Mouse (Mus musculus) kidney, postnatal 14 days (tissue): ENCODE measurements around the gene Aebp1.
A peak's percentile ranks its signal among the peaks of the same experiment; 100 is the strongest.

ENCODE experiments used
- DNase-seq: peaks from one replicate; pipeline ENCODE4 v3.0.0; 2022; ENCODE audit warnings: mixed read lengths

Aebp1 gene

GRCm38 (mm10) chr11:5897839-5898238 is 36.1 kb downstream of the Aebp1 start:
- DNase-seq: no peak

DNA sequence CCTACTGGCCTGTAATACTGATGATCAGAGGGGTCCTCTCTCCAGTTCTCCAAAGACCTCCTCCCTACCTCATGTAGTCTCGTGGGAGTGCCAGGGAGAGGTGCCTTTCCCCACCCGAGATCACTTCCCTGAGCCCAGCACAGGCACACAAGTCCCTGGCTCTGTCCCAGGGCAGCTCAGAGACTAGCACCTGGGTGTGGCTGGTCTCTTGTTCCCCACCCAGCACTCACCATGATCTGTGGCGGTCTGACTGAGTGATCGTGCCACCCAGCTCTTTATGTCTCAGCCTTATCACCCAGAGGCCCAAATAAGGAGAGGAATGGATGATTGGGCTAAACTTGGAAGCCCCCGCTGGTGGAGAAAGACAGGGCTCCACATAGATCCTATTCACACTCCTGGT is 36.8 kb downstream of the Aebp1 start, which contains the start of gene Myl7:
Myl7 (minus strand) TSS at position 252 of the 400 bp plus-strand sequence.
- DNase-seq: no peak

GRCm38 (mm10) chr11:5899286-5899685 is 37.5 kb downstream of the Aebp1 start:
- DNase-seq: no peak

GRCm38 (mm10) chr11:5901320-5901719 is 39.6 kb downstream of the Aebp1 start:
- DNase-seq: no peak

- peak; percentile 67 for DNase-seq
Observed at GRCm38 (mm10) chr11:5901950-5902349, 40.2 kb downstream of the Aebp1 start.

DNA sequence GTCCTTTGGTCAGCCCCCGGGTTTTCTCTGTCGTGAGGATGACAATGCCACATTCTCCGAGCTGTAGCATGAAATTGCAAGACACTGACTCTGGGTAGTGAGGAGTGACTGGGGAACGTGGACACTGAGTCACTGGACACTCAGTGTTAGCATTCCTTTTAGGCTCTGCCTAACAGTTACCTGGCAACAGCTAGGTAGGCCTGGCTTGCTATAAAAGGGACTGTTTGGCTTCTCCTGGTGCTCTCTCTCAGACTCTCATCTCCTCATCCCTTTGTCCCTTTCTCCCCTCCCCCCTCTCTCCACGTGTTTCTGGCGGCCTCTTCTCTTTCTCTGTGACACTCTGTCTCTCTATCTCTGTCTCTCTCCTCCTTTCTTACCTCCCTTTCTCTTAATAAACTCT is 40.6 kb downstream of the Aebp1 start:
- no peak for DNase-seq

GRCm38 (mm10) chr11:5903844-5904243 is 42.1 kb downstream of the Aebp1 start:
- no peak for DNase-seq

DNA sequence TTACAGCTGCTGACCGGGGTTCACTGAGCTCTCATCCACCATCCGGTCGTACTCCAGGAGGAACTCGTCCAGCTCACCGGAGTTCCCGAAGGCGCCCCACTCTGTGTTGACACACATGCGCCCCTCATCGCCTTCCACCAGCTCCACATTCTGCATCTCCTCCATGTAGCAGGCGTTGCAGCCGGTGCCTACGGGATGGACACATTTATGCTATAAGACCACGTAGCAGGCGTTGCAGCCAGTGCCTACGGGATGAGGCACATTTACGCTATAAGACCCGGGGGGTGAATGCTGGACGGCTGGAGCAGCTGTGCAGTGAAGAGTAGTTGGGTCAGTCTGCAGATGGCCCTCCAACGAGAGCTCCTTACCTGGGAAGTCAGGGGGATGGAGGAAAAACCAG is 42.6 kb downstream of the Aebp1 start:
- no peak for DNase-seq

DNA sequence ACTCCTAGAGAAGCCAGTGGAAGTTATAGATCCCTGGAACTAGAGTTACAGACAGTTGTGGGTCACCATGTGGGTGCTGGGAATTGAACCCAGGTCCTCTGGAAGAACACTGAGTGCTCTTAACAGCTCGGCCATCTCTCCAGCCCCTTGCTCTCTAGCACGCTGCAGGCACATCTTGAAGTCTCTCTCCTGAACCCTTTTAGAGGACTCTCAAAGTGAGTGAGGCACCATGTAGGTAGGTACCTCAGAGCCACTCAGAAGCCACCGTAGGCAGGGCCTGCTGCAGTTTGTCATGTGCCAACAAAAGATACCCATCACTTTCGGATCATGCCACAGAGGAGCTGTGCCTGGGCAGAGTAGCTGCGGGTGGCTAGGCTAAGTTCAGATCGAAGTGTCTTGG is 43.1 kb downstream of the Aebp1 start:
- DNase-seq: no peak

DNA sequence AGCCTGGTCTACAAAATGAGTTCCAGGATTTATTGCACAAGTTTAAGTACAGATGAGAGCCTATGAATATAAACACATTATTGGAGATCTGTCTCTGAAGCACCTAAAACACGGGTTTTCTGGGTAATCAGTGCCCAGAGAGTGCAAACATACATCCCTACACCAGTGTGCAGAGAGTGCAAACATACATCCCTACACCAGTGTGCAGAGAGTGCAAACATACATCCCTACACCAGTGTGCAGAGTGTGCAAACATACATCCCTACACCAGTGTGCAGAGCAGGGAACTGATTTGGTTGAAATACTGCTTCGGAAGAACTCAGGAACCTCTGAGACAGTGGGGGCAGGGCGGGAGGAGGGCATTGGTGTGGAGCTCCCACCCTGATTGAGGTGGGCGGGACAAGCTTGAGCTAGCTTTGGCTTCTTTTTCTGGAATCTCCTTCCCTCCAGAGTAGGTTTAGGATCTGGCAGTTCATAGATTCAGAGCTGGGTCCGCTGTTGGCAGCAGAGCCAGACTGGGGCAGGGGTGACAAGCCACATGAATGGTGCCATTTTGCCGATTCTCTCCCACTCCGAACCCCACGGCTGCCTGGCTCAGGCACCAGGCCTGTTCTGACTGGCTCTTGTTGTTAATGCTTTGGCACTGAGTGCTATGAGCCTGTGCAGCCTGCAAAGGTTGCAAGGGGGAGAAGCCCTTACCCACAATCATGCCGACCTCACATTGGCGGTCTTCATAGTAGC is 44.2 kb downstream of the Aebp1 start:
- no peak for DNase-seq

- DNase-seq: no peak
Observed at GRCm38 (mm10) chr11:5907096-5907495, 45.3 kb downstream of the Aebp1 start.

- no peak for DNase-seq
Observed at GRCm38 (mm10) chr11:5908642-5909041, 46.9 kb downstream of the Aebp1 start.

DNA sequence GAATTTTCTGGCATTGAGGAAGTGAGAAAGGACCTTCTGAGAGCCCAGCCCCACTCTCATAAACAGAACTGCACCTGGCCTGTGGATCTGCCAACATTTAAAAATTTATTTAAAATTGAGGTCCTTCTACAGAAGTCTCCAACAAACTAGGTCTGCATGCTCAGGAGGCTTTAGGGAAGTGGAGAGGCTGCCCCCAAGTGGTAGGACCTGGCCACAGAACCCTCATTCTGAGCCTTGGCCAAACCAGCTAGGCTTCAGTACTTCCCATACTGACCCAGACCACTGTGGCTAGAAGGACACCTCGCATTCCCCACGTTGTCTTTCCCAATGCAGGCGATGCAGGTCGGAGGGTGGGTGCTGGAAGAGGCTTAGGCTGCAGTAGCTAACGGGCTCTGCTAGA is 50.9 kb downstream of the Aebp1 start:
- peak; percentile 63 for DNase-seq

DNA sequence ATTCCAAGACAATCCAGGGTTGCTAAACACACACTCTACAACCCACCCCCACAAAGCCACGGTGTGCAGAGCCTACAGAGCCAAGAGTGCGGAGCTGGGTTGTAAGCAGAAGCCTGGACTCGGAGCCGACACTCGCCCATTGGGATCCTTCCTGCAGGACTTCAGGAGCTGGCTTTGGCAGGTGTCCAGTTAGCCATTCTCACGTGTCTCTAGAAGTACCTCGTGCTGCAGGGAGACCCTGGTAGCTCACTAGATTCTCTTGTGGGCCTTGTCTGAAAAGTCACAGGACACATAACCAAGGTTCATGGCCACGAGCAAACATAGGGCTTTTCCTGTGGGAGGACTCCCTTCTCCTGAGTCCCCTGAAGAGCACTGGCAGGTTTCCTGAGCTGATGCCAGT is 51.5 kb downstream of the Aebp1 start:
- DNase-seq: no peak

DNA sequence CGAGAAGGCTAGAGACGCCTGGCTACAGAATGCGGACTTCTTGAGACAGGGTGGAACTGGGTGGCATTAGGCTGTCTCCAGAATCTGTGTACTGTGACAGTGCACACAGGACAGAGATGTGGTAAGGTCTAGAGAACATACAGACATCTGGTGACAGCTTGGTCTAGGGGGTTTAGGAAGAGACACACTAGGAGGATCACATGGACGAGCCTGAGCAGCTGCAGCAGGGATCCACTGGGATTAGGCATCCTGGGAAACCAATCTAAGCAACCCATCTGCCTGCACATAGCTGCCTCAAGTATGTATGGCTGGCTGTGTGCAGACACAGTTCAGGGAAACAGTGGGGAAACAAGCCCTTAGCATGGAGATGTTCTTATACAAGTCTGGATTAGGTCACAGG is 52.2 kb downstream of the Aebp1 start:
- DNase-seq: no peak

DNA sequence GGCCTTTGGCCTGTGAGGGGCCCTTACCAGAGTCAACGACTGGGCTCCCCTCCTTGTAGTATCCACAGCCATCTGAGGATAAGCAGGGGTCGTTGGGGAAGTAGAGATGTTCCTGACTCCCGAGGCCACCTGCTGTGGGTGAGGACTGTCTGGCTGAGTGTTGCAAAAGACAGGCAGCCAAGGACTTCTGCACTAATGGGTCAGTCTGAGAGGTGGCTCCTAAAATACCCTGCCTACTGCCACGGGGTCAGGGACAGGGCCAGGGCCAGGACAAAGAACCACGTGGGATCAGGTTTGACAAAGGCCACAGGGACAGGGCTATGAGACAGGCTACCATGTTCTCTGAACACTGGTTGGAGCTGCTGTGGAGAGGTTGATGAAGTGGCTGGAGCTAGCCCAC is 53.2 kb downstream of the Aebp1 start:
- DNase-seq: no peak

DNA sequence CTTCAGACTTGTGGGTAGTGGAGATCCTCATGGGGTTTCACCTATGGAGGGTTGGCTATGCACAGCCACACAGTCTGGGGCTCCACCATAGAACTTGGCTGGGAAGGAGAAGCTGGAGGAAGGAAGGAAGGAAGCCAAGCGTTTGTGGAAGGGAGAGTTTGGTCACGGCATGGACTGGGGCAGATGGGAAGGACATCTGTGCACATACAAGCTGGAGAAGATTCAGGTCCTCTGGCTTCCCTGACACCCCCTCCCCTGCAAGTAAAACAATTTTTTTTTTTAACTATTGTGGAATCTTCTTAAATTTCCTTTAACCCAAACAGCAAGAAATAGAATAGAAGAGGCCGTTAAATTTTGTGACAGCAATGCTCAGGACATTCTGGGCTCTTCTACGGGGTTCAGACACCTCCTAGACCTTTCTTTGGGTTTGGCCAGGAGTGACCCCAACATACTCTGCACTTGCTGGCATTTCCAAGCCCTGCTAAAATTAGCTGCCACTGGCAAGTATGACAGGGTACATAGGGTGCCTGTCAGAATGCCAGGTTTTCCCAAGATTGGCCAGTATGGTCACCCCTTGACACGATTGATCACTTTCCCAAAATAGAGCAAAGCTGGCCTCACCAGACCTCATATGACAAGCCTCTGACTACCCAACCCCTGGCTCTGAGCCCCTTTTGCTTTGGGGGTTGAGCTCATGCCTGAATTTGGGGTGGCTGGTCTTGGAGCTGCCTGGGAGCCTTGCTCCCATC is 53.9 kb downstream of the Aebp1 start:
- DNase-seq: no peak

GRCm38 (mm10) chr11:5916178-5916548 is 54.4 kb downstream of the Aebp1 start:
- no peak for DNase-seq

DNA sequence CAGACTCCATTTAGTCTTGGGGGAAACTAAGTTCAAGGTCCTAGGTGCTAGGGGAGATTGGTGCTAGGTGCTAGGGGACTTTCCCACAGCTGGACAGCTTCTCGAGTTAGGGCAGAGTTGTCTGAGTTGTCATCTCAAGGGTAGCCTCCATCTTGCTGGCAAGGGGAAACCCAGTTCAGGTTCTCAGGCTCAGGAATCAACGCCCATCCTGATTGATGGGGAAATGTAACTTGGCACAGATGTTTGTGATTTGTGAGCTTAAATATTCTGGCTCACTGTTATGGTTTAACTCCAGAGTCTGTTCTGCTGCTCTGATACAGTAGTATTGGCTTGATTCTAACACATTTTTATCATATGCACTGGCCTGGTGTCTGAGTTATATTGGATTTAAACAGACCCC is 56.4 kb downstream of the Aebp1 start:
- no peak for DNase-seq

- no peak for DNase-seq
Observed at GRCm38 (mm10) chr11:5919606-5920005, 57.9 kb downstream of the Aebp1 start.

- DNase-seq: no peak
Observed at GRCm38 (mm10) chr11:5920323-5920960, 58.7 kb downstream of the Aebp1 start.
